Mouse (Mus musculus): ENCODE results near the gene Riiad1. TPM values are rescaled to one million over a fixed set of nuclear protein-coding genes. Genes with fewer than 3 reads are reported as not detected.
A peak's percentile ranks its signal among the peaks of the same experiment; 100 is the strongest.

The Riiad1 gene
- polyA plus RNA-seq, 1 experiment from 2014 or later = 28.7 TPM

- 62% methylated on average over 3 of the region's 3 CpGs for WGBS
- Histone ChIP-seq H3K4me2 (replicated peaks; ENCODE audit: low read depth, low read length) (no peak overlapping the region), H3K4me1 (ENCODE audit: insufficient read depth, low read depth, low read length) (no peaks in the 10 kb centered on the region), H3K4me3 (ENCODE audit: low read depth, low read length) (no peak overlapping the region), H3K9me3 (ENCODE audit: low read length) (no peaks in the 10 kb centered on the region), H3K36me3 (ENCODE audit: insufficient read depth, low read length) (no peaks in the 10 kb centered on the region), H3K27me3 (replicated peaks; ENCODE audit: insufficient read depth, low read length) (no peaks in the 10 kb centered on the region), H3K9ac (replicated peaks; ENCODE audit: low read depth) (no peak overlapping the region), H3K27ac (ENCODE audit: low read length) (no peak overlapping the region)
- TF ChIP-seq CTCF (IDR thresholded peaks at IDR 0.05) = no peak
- TF ChIP-seq EP300 (IDR thresholded peaks at IDR 0.05) = no peak
- DNase-seq (ENCODE audit: low spot score) (no peak), ATAC-seq (no peak)
Observed at GRCm38 (mm10) chr3:94468931-94469330, 11.2 kb downstream of the Riiad1 start.

GRCm38 (mm10) chr3:94465632-94466430 lies 14.3 kb downstream of the Riiad1 start:
- TF ChIP-seq EP300 (IDR thresholded peaks at IDR 0.05) (no peak), CTCF (IDR thresholded peaks at IDR 0.05) (no peak)
- ATAC-seq (no peak), DNase-seq (ENCODE audit: low spot score) (no peak)
- Histone ChIP-seq H3K9me3 (ENCODE audit: low read length) (no peaks in the 10 kb centered on the region), H3K4me1 (ENCODE audit: insufficient read depth, low read depth, low read length) (no peaks in the 10 kb centered on the region), H3K36me3 (ENCODE audit: insufficient read depth, low read length) (no peaks in the 10 kb centered on the region), H3K27ac (ENCODE audit: low read length) (no peak overlapping the region), H3K4me3 (ENCODE audit: low read depth, low read length) (no peak overlapping the region), H3K9ac (replicated peaks; ENCODE audit: low read depth) (no peak overlapping the region), H3K4me2 (replicated peaks; ENCODE audit: low read depth, low read length) (no peak overlapping the region), H3K27me3 (replicated peaks; ENCODE audit: insufficient read depth, low read length) (no peaks in the 10 kb centered on the region)
- 76% methylated on average over 13 of the region's 13 CpGs for whole genome bisulfite sequencing

- WGBS = 37% methylated on average over 11 of the region's 11 CpGs
- no peak overlapping the region for H3K27ac ChIP-seq (ENCODE audit: low read length)
- no peak overlapping the region for H3K4me3 ChIP-seq (ENCODE audit: low read depth, low read length)
- TF ChIP-seq CTCF (IDR thresholded peaks at IDR 0.05) (no peak), EP300 (IDR thresholded peaks at IDR 0.05) (no peak)
- no peaks in the 10 kb centered on the region for H3K4me1 ChIP-seq (ENCODE audit: insufficient read depth, low read depth, low read length)
- no peak overlapping the region for H3K9ac ChIP-seq (replicated peaks; ENCODE audit: low read depth)
- ATAC-seq (peak; percentile 95), DNase-seq (ENCODE audit: low spot score) (peak; percentile 87)
- H3K27me3 ChIP-seq (replicated peaks; ENCODE audit: insufficient read depth, low read length) = no peaks in the 10 kb centered on the region
- no peaks in the 10 kb centered on the region for H3K9me3 ChIP-seq (ENCODE audit: low read length)
- no peaks in the 10 kb centered on the region for H3K36me3 ChIP-seq (ENCODE audit: insufficient read depth, low read length)
- H3K4me2 ChIP-seq (replicated peaks; ENCODE audit: low read depth, low read length) = no peak overlapping the region
Observed at GRCm38 (mm10) chr3:94463926-94464578, 16.1 kb downstream of the Riiad1 start.

GRCm38 (mm10) chr3:94459834-94460233 lies 20.3 kb downstream of the Riiad1 start:
- no peak for ATAC-seq
- H3K9ac ChIP-seq (replicated peaks; ENCODE audit: low read depth) = no peak overlapping the region

GRCm38 (mm10) chr3:94457055-94457454 lies 23.1 kb downstream of the Riiad1 start:
- 70% methylated on average over 3 of the region's 3 CpGs for WGBS
- no peak for ATAC-seq
- Histone ChIP-seq H3K4me3 (ENCODE audit: low read depth, low read length) (no peak overlapping the region), H3K27ac (ENCODE audit: low read length) (no peak overlapping the region), H3K4me2 (replicated peaks; ENCODE audit: low read depth, low read length) (no peak overlapping the region), H3K36me3 (ENCODE audit: insufficient read depth, low read length) (no peaks in the 10 kb centered on the region), H3K4me1 (ENCODE audit: insufficient read depth, low read depth, low read length) (no peaks in the 10 kb centered on the region), H3K9ac (replicated peaks; ENCODE audit: low read depth) (no peak overlapping the region), H3K27me3 (replicated peaks; ENCODE audit: insufficient read depth, low read length) (no peaks in the 10 kb centered on the region), H3K9me3 (ENCODE audit: low read length) (no peaks in the 10 kb centered on the region)
- DNase-seq (ENCODE audit: low spot score) = no peak
- TF ChIP-seq CTCF (IDR thresholded peaks at IDR 0.05) = no peak

More at GRCm38 (mm10) chr3:94459834-94460233, 20.3 kb downstream of the Riiad1 start:
- TF ChIP-seq EP300 (IDR thresholded peaks at IDR 0.05) (no peak), CTCF (IDR thresholded peaks at IDR 0.05) (no peak)
- no peaks in the 10 kb centered on the region for H3K27me3 ChIP-seq (replicated peaks; ENCODE audit: insufficient read depth, low read length)
- no peak overlapping the region for H3K4me3 ChIP-seq (ENCODE audit: low read depth, low read length)
- H3K4me1 ChIP-seq (ENCODE audit: insufficient read depth, low read depth, low read length) = no peaks in the 10 kb centered on the region
- no peaks in the 10 kb centered on the region for H3K9me3 ChIP-seq (ENCODE audit: low read length)
- H3K27ac ChIP-seq (ENCODE audit: low read length) = no peak overlapping the region
- H3K36me3 ChIP-seq (ENCODE audit: insufficient read depth, low read length) = no peaks in the 10 kb centered on the region
- no peak overlapping the region for H3K4me2 ChIP-seq (replicated peaks; ENCODE audit: low read depth, low read length)
- 79% methylated on average over 2 of the region's 2 CpGs for WGBS
- DNase-seq (ENCODE audit: low spot score) = no peak

- H3K9ac ChIP-seq (replicated peaks; ENCODE audit: low read depth) = no peak overlapping the region
- H3K36me3 ChIP-seq (ENCODE audit: insufficient read depth, low read length) = no peaks in the 10 kb centered on the region
- H3K27me3 ChIP-seq (replicated peaks; ENCODE audit: insufficient read depth, low read length) = no peaks in the 10 kb centered on the region
- no peaks in the 10 kb centered on the region for H3K4me1 ChIP-seq (ENCODE audit: insufficient read depth, low read depth, low read length)
- ATAC-seq (peak; percentile 96), DNase-seq (ENCODE audit: low spot score) (peak; percentile 97)
- no peak overlapping the region for H3K4me2 ChIP-seq (replicated peaks; ENCODE audit: low read depth, low read length)
- no peak overlapping the region for H3K27ac ChIP-seq (ENCODE audit: low read length)
- TF ChIP-seq CTCF (IDR thresholded peaks at IDR 0.05) = peak; percentile 89
- no peak for TF ChIP-seq EP300 (IDR thresholded peaks at IDR 0.05)
- no peaks in the 10 kb centered on the region for H3K9me3 ChIP-seq (ENCODE audit: low read length)
- WGBS = 2% methylated on average over 12 of the region's 12 CpGs
- H3K4me3 ChIP-seq (ENCODE audit: low read depth, low read length) = no peak overlapping the region
Observed at GRCm38 (mm10) chr3:94456529-94457000, 23.6 kb downstream of the Riiad1 start.

Measured in lung, postnatal 0 days (tissue).